Mouse (Mus musculus): ENCODE measurements around the gene Slc25a34.

Slc25a34 gene

DNA sequence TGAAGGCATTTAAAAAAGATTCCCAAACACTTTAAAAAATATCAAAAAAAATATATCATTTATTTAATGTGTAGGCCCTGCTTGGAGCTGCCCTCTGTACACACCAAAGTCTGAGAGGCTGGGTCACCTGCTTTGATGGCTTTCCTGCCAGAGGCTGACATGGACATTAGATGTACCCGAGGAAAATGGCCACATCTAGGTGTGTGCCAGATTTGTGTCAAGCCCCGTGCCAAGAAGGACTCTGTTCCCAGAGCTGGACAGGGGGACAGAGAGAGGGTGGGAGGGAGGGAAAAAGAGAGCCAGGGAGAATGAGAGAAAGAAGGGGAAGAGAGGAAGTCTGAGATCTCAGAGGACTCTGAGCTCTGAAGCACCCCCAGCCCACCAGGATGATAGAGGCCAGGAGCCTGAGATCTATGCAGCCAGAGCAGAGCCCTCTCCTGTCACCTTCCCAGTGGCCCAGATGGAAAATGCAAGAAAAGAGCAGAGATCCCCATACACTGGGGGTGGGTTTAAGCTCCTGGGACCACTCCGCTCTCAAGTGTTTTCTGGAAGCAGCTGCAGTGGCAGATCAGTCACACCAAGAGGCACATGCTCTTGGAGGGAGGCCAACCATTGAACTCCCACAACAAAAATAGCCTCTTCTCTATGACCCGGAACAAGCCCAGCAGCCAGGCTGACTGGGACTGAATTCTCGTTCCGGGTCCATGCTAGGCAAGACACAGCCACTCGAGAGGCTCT is 19.7 kb upstream of the Slc25a34 start:
- peak; percentile 63 to 66 for DNase-seq

DNA sequence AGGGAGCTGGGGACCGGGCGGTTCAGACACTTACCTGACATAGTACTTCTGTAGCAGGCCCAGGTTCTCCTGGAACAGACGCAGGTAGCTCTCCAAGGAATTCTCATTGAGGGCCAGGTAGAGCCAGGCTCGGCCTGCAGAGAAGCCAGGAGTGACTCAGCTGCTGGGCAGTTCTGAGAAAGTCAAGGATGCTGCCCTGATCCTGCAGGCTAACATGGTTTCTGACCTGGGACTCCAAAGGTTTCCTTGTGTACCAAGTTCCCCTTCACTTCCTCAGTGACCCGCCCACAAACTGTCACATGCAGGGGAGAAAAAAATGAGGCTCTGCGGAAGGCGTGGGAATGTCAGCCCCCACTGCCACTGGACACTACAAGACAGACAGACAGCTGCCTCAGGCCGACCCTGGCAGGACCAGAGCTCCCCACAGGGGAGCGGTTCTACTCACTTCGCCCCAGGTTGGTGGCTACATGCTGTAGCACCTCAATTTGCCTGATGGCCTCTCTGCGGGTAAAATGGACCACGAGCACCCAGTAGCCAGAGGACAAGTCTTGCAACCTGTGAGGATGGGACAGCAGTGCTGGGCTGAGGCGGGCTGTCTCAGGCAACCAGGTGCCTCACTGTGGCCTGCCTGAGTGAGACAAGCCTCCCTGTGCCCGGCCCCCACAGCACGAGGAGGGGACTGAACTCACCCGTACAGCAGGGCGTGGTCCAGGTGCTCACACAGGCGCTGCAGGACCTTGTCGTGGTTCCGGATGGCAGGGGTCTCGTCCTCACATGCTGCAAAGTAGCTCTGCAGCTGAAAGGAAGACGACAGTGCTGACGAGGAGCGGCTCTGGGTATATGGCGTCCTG is 18.6 kb upstream of the Slc25a34 start:
- DNase-seq = no peak

DNA sequence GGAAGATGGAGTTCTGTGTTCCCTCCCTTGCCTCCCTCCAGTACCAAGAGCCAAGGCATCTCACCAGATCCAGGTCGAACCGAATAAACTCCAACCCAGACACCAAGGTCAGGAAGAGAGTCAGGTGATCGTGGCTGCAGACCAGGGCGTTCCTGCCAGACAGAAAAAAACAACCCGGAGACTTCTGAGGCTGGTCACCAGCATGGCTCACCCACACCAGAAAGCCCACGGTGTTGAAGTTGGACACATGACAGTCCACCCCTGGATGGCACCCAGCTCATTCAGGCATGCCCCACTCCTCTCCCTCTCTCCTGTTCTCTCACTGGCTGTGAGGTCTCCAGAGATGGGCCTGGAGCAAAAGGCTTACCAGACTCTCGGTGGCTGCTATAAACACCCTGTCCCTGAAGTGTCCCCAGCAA is 17.7 kb upstream of the Slc25a34 start:
- DNase-seq = no peak

DNA sequence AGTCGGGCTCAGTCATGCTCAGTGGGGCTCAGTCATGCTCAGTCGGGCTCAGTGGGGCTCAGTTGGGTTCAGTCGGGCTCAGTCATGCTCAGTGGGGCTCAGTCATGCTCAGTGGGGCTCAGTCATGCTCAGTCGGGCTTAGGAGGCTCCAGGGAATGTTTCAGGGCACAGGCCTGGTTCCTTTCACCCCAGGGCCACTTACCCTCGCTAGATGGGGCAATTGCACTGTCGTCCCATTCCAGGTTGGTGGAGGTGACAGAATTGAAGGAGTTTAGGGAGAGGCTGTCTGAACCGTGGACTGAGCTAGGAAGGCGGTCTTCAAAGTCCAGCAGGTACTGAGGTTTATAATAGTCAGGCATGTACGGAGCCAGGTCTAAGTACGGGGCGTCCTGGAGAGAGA is 15.9 kb upstream of the Slc25a34 start:
- no peak for DNase-seq

DNA sequence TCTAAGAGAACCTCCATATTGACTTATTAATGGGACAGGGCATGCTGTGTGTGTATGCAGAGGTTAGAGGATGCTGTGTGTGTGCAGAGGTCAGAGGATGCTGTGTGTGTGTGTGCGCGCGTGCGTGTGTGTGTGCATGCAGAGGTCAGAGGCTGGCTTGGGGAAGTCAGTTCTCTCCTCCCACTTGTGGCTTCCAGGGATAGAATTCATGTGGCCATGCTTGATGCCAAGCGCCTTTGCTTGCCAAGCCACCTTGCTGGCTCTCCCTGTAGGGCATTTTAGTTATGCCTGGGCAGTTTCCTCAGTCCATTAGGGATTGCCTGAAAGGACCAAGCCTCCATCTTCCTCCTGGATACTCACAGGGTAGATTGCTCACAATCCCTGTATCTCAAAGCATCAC is 13.1 kb upstream of the Slc25a34 start:
- DNase-seq = no peak

DNA sequence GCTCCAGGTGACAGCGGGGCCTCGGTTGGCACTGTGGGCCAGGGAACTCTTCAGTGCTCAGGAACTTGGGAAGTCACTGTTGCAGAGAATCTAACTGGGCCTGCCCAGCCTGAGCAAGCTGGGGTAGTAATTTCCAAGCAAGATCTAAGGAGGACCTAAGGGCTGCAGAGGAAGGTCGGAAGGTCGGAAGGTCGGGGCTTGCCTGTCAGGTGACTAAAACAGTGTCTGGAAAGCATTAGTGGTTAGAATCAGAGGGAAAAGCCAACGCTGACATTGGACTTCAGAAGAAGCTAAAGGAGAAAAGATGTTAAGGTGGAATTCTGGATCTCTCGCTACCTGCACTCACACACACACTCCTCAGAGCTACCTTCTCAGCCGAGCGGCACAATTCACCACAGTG is 12.4 kb upstream of the Slc25a34 start:
- DNase-seq = no peak

DNA sequence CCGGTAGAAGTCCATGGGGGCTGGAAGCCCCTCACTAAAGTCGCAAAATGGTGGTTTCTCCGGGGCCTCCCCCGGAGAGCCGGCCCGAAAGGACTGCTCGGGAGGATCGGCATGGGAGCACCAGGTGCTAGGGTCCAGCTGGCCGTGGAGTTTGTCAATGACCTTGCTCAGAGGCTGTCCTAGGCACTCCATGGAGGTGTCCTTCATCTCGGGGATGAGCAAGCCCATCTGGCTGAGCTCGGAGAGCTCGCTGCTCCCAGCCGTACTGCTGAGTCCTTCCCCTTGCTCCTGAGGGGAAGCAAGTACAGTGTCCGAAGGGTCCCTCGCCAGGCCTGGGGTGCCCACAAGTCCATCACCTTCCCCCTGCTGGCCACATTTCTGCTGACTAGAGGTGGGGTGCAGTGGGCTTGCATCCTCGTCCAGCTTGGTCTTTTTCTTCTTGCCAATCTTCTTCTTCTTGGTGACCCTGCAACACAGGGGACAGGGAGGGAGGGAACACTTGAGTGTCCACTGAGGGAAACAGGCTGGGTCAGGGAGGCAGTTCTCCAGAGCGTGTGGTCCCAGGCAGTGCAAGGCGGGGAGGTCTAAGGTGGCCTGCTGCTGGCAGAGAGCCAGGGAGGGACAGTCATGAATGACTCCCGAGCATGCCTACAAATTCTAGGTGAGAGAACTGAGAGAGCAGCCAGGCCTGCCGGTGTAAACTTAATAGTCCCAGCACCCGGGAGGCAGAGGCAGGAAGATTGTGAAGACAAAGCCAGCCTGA is 8.7 kb upstream of the Slc25a34 start:
- peak; percentile 46 to 54 for DNase-seq

DNA sequence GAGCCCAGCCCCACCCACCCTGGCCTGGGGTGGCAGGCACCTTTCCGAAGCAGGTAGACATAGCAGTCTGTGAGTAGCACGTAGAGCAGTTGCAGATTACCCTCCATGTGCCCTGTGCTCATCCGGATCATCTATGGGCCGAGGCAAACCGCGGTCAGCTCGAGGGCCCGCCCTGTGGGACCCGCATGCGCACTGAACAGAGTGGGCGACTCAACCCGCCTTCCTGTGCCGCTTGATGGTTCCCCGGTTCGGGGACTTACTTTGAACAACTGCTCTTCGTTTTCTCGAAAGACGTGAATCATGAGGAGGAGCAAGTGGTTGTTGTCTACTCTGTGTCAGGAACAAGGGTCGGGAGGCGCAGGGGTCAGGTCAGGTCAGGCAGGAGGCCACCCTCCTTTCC is 7.6 kb upstream of the Slc25a34 start:
- DNase-seq = no peak

DNA sequence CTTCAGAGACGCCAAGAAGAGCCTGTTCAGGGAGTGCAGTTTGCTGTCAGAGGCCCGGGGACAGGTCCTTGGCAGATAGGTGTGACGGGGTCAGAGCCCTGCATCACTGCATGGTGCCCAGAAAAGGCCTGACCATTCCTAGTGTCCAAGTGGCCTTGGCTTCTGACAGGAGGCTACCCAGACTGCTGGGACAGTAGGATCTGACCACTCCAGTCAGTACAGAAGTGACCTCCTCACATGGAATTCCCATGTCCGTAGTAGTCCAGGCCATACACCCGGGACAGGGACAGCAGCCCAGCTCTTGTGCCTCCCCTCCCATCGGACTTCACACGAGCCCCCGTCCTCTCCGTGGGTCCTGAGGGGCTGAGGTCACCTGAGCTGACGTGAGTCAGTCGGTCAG is 6.4 kb upstream of the Slc25a34 start:
- no peak for DNase-seq

DNA sequence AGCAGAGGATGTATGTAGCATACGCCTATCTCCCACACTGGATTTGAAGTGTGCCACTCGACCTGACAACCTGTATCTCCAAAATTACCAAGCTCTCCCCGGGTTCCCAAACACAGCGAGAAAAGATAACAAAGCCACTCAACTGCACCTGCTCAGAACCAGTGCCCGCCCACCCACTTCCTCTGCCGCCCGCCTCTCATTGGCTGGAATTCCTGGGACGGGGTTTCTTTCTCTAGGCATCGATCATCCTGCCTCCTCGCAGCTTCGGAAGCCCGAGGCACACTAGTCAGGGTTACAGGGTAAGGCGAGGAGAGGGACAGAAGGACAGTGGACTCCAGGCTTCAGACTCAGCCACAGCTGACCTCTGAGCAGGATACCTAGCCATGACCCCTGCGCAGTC is 5.0 kb upstream of the Slc25a34 start:
- DNase-seq = no peak

DNA sequence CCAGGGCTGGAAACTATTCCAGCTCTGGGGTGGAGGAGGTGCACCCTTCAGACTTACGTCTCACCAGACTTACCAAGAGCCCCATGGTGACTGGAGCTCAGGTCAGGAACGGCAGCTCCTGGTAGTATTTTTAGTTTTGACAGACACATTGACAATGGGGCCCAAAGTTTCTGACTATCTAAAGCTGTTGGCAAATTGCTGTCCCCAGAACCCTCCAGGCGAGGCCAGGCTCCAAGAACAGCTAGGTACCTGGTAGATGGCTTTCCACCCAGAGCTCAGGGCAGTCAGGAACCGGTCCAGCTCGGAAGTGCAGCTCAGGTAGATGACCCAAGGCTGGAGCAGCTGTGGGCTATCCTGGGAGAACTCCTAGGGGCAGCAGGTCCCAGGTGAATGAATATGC is 3.9 kb upstream of the Slc25a34 start:
- DNase-seq = no peak

DNA sequence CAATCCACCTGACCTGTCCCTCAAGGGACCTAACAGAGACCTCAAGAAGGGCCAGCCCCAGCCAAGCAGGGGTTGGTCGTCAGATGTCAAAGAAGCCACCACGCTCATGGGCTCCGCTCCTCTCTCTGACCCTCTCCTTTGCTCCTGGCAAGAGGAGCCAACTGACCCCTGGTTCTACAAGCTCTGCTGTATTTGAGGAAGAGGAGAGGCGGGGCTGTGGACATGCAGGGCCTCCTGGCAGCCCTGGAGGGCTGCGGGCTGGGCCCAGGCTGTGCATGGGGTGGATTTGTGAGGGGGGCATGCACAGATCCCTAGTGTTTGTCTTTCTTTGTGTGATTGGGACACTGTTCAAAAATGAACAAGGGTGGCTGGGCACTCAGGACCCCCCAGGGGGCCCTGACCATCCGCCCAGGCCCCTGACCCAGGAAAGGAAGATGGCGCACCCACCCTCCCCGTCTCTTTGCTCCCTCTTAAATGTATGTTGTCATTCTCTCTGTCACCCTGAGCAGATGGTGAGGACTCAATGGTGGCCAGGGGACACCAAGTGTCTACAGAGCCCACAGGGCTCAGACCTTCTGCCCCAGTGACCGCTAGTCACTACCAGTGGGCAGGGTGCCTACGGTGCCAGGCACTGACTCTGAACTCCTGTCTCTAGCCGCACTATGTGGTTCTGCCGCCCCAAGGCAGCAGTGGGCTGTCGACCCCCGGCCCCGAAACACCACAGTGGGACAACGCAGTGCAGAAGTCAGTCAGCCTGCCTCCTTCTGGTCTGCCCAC is 2.3 kb upstream of the Slc25a34 start:
- no peak for DNase-seq

DNA sequence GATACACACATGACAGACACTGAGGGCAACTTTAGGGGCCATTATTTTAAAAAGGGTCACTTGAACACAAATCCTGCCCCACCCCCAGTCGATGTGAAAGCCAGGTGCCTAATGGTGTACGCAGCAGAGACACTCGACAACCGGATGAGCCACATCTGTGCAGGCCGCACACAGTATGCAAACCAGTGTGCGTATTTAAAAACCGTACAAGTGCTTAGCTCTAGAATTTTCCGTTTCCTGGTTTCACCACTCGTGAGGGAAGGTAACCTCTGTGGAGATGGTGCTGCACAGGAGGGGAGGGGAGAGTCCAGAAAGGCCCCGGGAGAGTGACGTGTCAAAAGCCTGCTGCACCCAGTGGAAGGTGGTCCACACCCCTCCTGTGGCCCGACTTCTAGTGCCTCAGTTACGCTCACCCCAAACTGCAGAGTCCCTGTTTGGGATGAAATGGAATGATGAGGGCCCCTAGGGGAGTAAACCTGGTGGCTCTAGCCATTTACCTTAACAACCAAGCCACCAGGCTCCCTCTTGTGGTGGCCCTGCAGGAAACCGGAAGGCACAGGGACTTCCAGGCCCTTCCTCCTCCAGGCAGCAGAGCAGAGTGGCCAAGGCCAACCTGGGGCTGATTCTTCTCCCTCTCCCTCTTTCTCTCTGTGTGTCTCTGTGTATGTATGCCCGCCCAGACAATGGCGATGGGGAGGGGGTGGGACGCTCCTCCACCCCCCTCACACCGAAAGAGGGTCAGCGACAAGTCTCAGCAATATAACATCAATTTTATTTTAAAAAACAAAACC is 1.6 kb upstream of the Slc25a34 start:
- DNase-seq = peak; percentile 40 to 63

DNA sequence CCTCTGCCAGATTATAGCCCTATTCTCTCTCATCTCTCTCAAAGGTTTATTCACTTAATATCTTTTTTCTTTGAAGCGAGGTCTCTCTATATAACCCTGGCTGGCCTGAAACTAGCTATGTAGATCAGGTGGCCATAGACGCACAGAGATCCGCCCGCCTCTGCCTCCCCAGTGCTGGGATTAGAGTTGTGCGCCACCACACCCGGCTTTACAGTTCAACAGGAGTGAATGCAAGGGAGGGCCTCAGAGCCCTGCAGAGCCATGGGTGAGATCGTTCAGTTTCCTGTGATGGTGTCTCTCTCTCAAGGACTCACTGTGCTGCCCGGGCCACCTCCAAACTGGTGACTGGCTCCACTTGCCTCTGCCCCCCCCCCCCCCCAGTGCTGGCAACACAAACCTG is 513 bp upstream of the Slc25a34 start:
- DNase-seq = no peak

DNA sequence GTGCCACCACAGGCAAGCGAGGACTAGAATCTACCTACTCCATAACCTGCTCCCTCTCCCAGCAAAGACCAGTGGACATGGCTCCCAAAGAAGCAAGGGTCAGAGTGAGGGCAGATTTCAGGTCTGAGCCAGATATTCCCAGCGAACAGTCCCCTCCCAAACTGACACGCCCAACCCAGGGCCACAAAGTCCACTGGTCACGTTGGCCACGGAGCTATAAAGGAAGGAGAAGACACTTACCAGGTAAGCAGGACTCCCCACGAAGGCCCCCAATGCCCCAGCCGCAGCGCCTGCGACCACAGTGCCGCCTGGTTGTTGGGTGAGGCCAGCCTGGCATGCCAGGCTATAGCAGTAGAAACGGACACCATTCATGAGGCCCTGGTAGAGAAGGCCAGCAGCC is 584 bp downstream of the Slc25a34 start:
- no peak for DNase-seq

DNA sequence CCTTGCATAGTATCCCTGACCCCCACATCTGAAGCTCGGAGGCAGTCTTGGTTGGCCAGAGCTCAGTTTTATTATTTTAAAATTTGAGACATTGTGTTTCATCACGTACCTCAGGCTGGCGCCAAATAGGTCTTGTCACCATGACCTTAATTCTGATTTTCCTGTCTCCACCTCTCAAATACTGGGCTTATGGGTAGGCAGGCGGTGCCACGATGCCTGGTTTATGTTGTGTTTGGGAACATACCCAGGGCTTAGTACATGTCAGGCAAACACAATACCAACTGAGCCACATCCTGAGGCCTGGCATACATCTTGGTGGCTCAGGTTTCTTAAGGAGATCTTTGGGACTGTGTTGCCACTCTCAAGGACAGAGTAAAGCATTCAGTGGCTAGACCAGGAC is 1.0 kb downstream of the Slc25a34 start:
- DNase-seq = no peak

DNA sequence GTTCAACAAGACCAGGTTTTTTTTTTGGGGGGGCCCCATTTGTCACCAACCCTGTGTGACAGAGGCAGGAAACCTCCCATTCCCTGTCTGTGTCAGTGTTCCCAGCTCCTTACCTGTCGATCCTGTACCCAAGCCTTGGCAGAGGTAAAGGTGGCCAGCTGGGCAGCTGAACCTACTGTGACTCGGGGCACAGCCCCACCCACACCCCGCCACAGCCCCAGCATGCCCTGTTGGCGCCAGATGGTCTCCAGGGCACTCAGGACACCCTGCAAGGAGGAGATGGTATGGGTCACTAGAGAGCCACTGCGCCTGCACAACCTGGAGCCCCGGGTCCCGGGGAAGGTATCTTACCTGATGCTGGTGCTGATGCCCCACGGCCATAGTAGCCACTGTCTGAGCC is 1.5 kb downstream of the Slc25a34 start:
- DNase-seq = no peak

DNA sequence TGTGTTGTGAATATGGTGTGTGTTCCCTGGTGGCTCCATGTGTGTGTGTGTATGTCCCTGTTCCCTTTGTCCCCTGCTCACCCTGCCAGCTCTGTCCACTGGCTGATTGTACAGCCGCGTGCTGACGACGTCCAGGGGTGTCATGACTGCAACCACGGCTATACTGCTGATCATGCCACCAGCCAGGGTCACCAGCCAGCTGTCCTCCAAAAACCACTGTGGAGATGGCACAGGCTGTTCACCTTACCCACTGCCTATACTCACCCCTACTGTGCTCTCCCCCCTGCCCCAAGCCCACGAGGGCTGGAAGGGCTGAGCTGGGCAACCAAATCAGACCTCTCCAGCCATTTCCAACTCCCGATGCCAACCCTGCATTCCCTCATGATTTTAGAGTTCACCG is 2.3 kb downstream of the Slc25a34 start:
- no peak for DNase-seq

DNA sequence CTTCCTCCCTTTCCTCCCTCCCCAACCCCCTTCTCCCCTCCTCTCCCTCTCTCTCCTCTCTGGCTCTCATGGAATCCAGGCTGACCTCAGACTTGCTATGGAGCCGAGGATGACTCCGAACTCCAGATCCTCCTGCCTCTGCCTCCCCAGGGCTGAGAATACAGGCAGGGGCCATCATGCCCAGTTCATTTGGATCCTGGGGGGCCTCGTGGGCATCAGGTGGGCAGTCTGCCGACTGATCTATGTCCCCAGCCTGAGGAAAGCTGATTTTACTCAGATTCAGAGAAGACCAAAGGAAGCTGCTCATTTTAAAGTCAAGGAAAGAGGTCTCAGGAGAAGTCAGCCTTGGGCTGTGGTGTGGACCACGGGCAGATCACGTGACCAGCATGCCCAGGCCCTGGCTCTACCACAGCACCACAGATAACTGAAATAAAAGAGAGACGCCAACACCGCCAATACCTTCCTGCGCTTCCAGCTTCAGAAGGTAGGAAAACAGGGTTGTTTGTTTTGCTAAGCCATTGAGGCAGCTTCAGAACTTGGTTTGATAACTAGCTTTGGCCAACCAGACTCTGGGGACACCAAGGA is 4.2 kb downstream of the Slc25a34 start:
- no peak for DNase-seq

DNA sequence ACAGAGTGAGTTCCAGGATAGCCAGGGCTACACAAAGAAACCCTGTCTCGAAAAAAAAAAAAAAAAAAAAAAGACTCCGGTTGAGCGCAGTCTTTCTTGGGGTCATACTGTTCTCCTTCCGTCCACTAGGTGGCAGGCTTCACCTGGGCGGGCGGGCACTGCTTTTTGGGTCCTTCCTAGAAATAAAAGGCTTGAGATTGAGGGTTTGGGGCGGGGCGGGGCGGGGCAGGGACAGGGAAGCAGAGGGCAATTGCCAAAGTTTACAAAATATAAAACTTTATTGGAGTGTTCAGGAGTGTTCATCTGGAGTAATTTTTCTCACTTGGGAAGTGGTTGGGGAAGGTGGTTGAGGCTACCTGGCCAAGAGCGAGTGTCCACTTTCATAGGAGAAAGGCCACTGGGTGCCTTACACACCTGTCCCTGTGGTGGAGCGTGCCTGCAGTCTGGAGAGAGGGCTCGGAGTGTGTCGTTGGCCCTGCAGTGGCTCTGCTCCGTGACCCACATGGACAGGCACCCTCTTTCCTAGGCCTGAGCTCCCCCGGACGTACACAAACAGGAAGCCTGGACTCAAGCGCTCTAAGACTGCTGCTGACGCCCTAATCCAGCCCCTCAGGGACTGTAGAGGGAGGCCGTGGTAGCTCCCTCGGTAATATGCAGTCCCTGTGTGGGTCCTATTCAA is 4.9 kb downstream of the Slc25a34 start, which contains the start of gene Tmem82:
Gene Tmem82, minus strand, starts transcription at position 69 of the 679 bp plus-strand sequence.
- peak; percentile 69 to 74 for DNase-seq
